Mouse (Mus musculus): ENCODE results near the gene Zfp771. TPM values are rescaled to one million over a fixed set of nuclear protein-coding genes. Genes with fewer than 3 reads are reported as not detected.

Gene Zfp771
- polyA plus RNA-seq, 1 experiment from 2014 or later, result 37.8 TPM

DNA sequence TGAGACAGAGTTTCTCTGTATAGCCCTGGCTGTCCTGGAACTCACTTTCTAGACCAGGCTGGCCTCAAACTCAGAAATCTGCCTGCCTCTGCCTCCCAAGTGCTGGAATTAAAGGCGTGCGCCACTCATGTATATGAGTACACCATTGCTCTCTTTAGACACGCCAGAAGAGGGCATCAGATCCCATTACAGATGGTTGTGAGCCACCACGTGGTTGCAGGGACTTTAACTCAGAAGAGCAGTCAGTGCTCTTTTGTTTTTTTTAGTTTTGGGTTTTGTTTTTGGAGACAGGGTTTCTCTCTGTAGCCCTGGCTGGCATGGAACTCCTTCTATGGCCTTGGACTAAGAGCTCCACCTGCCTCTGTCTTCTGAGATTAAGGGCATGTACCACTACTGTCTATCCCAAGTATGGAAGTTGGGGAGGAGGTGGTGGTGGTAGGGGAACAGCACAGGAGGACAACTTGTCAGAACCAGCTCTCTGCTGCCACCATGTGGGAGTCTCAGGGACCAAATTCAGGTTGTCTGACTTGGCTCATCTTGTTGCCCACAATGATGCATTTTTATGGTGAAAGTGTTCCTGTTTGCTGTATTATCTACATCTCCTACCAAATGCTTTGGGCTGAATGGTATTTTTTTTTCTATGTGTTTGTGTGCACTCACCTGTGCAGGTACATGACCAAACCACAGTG, 15.3 kb upstream of the Zfp771 start:
- no peak overlapping the region for H3K9ac ChIP-seq (ENCODE audit: low read depth, low read length)
- 64% methylated on average over 4 of the region's 4 CpGs for WGBS
- 0 out of 2 replicates have a peak, but pooled peaks cover 3% of the 10 kb centered on the region for H3K36me3 ChIP-seq (ENCODE audit: control insufficient read depth, insufficient read depth, low read length)
- H3K4me3 ChIP-seq (ENCODE audit: low read length), result no peak overlapping the region
- no peaks in the 10 kb centered on the region for H3K9me3 ChIP-seq (ENCODE audit: control insufficient read depth, low read length)
- ATAC-seq, result no peak
- no peak overlapping the region for H3K27ac ChIP-seq (ENCODE audit: low read length)
- H3K4me1 ChIP-seq (ENCODE audit: control insufficient read depth, insufficient read depth, low read length), result peaks cover 13% of the 10 kb centered on the region
- no peak overlapping the region for H3K4me2 ChIP-seq (ENCODE audit: low read depth, low read length)
- H3K27me3 ChIP-seq (replicated peaks; ENCODE audit: control insufficient read depth, insufficient read depth, low read length), result no peaks in the 10 kb centered on the region

DNA sequence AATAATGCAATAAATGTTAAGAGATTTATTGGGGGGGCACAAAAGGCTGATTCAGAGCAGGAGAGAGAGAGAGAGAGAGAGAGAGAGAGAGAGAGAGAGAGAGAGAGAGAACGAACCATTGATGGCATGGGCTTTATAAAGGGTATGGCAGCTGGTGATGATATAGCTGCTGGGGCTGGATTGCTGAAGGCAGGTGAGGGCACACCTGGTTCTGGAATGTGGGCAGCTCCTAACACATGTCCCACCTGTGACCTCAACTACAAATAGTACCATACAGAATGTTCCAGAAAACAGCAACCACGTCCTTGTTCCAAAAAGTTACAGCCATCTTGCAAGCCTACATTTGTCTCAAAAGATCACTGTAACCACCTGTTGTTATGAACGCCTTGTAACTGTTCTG, 12.7 kb upstream of the Zfp771 start:
- H3K4me2 ChIP-seq (ENCODE audit: low read depth, low read length), result peak overlapping the region; percentile 70
- H3K27ac ChIP-seq (ENCODE audit: low read length), result no peak overlapping the region; the same call in 1 of the 2 replicates
- no peaks in the 10 kb centered on the region for H3K9me3 ChIP-seq (ENCODE audit: control insufficient read depth, low read length)
- H3K36me3 ChIP-seq (ENCODE audit: control insufficient read depth, insufficient read depth, low read length), result peaks cover 16% of the 10 kb centered on the region
- H3K27me3 ChIP-seq (replicated peaks; ENCODE audit: control insufficient read depth, insufficient read depth, low read length), result no peaks in the 10 kb centered on the region
- H3K4me1 ChIP-seq (ENCODE audit: control insufficient read depth, insufficient read depth, low read length), result peaks cover 22% of the 10 kb centered on the region
- H3K9ac ChIP-seq (ENCODE audit: low read depth, low read length), result peak overlapping the region; percentile 97
- ATAC-seq, result no peak
- WGBS, result 42% methylated on average over 3 of the region's 3 CpGs
- peak overlapping the region; percentile 97 for H3K4me3 ChIP-seq (ENCODE audit: low read length)

DNA sequence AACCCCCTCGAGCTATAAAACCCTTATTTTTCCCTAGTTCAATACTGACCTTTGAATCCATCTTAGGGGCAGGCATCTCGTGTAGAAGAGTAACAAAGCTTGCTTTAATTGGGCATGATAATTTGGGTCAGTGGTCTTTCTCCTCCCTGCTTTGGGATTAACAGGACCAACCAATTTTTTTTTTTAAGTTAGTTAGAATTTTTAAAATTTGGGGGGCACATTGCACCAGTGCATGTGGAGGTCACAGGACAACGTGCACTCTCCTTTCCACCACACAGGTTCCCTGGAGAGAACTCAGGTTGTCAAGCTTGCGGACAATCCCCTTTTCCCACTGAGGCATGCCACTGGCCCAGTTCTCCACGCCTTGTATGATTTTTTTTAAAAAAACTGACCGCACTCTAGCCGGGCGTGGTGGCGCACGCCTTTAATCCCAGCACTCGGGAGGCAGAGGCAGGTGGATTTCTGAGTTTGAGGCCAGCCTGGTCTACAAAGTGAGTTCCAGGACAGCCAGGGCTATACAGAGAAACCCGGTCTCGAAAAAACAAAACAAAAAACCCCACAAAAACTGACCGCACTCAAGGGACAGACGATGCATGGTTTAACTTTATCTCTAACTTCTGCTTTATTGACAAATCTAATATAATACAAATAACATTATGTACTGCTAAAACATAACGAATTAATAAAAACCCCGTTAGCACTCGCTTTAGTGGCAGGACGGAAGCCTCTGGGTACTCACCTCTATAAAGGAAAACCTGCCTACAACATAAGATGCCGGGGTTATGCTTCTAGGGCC, 12.1 kb upstream of the Zfp771 start:
- peak overlapping the region; percentile 98 for H3K27ac ChIP-seq (ENCODE audit: low read length)
- WGBS, result 5% methylated on average over 20 of the region's 20 CpGs
- peaks cover 22% of the 10 kb centered on the region for H3K4me1 ChIP-seq (ENCODE audit: control insufficient read depth, insufficient read depth, low read length)
- H3K4me2 ChIP-seq (ENCODE audit: low read depth, low read length), result peak overlapping the region; percentile 70
- peak overlapping the region; percentile 97 for H3K4me3 ChIP-seq (ENCODE audit: low read length)
- H3K27me3 ChIP-seq (replicated peaks; ENCODE audit: control insufficient read depth, insufficient read depth, low read length), result no peaks in the 10 kb centered on the region
- peak overlapping the region; percentile 97 for H3K9ac ChIP-seq (ENCODE audit: low read depth, low read length)
- no peak for ATAC-seq
- no peaks in the 10 kb centered on the region for H3K9me3 ChIP-seq (ENCODE audit: control insufficient read depth, low read length)
- peaks cover 22% of the 10 kb centered on the region for H3K36me3 ChIP-seq (ENCODE audit: control insufficient read depth, insufficient read depth, low read length)

- Histone ChIP-seq H3K9me3 (ENCODE audit: control insufficient read depth, low read length) (no peaks in the 10 kb centered on the region), H3K4me1 (ENCODE audit: control insufficient read depth, insufficient read depth, low read length) (peaks cover 22% of the 10 kb centered on the region), H3K27me3 (replicated peaks; ENCODE audit: control insufficient read depth, insufficient read depth, low read length) (no peaks in the 10 kb centered on the region), H3K4me3 (ENCODE audit: low read length) (peak within 1 kb of the TSS; percentile 97), H3K27ac (ENCODE audit: low read length) (peak within 1 kb of the TSS; percentile 98), H3K4me2 (ENCODE audit: low read depth, low read length) (peak within 1 kb of the TSS; percentile 70), H3K9ac (ENCODE audit: low read depth, low read length) (peak within 1 kb of the TSS; percentile 97), H3K36me3 (ENCODE audit: control insufficient read depth, insufficient read depth, low read length) (peaks cover 26% of the 10 kb centered on the region)
- WGBS, result under 1% methylated on average over 64 of the region's 64 CpGs
- ATAC-seq, result peak; percentile 95
Observed at GRCm38 (mm10) chr7:127232622-127233367, 11.3 kb upstream of the Zfp771 start, which contains the start of the genes Zfp553 and Sept1. TSS of gene Zfp553 (plus strand) at chr7:127233061. TSS of gene Sept1 (minus strand) at chr7:127233130.

DNA sequence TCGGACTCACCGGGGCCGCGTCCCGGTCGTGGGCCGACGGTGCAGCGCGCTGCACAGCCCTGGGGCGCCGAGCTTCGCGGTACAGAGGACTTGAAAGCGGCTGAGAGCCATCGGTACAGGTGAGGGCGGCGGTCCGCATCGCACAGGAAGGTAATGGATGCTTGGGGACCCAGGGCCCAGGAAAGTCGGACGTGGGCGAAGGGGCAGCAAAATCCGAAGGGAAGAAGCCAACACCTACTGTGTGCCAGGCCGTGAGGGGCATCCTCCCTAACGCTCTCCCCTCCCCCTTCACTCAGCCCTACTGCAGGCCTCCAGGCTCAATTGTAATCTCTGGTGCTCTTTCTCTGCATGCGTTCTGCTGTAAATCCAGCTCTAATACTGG, 10.7 kb upstream of the Zfp771 start:
- ATAC-seq, result peak; percentile 64
- H3K36me3 ChIP-seq (ENCODE audit: control insufficient read depth, insufficient read depth, low read length), result peaks cover 29% of the 10 kb centered on the region
- 0% methylated on average over 27 of the region's 27 CpGs for WGBS

DNA sequence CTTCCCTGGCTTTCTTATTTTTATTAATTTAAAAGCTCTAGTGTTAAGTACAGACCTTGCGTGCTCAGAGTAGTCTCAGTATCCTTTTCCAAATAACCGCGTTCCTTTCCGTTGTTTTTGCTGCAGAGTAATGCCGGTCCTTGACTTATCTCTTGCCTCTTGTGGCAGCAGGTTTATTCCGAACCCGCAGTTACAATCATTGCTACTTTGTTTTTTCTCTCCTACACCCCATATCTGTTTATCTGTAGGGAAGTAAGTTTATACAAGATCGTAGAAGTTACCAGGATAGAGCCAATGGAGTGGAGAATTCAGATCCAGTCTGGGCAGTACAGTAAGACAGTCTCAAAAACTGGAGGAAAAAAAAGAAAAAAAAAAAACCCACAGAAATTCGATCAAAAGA, 10.3 kb upstream of the Zfp771 start:
- H3K27ac ChIP-seq (ENCODE audit: low read length), result peak overlapping the region; percentile 98
- H3K36me3 ChIP-seq (ENCODE audit: control insufficient read depth, insufficient read depth, low read length), result peaks cover 31% of the 10 kb centered on the region
- H3K4me3 ChIP-seq (ENCODE audit: low read length), result peak overlapping the region; percentile 97

More for the DNA sequence above, 10.7 kb upstream of the Zfp771 start:
- Histone ChIP-seq H3K27me3 (replicated peaks; ENCODE audit: control insufficient read depth, insufficient read depth, low read length) (no peaks in the 10 kb centered on the region), H3K4me3 (ENCODE audit: low read length) (peak overlapping the region; percentile 97), H3K4me1 (ENCODE audit: control insufficient read depth, insufficient read depth, low read length) (peaks cover 22% of the 10 kb centered on the region), H3K27ac (ENCODE audit: low read length) (peak overlapping the region; percentile 98), H3K9me3 (ENCODE audit: control insufficient read depth, low read length) (no peaks in the 10 kb centered on the region), H3K9ac (ENCODE audit: low read depth, low read length) (peak overlapping the region; percentile 97), H3K4me2 (ENCODE audit: low read depth, low read length) (peak overlapping the region; percentile 70)

GRCm38 (mm10) chr7:127234777-127235176, 9.3 kb upstream of the Zfp771 start:
- H3K4me3 ChIP-seq (ENCODE audit: low read length), result no peak overlapping the region
- peaks cover 31% of the 10 kb centered on the region for H3K36me3 ChIP-seq (ENCODE audit: control insufficient read depth, insufficient read depth, low read length)
- no peaks in the 10 kb centered on the region for H3K27me3 ChIP-seq (replicated peaks; ENCODE audit: control insufficient read depth, insufficient read depth, low read length)
- no peak overlapping the region for H3K4me2 ChIP-seq (ENCODE audit: low read depth, low read length)
- H3K4me1 ChIP-seq (ENCODE audit: control insufficient read depth, insufficient read depth, low read length), result peaks cover 22% of the 10 kb centered on the region
- H3K9me3 ChIP-seq (ENCODE audit: control insufficient read depth, low read length), result no peaks in the 10 kb centered on the region
- WGBS, result 93% methylated on average over 2 of the region's 2 CpGs
- H3K9ac ChIP-seq (ENCODE audit: low read depth, low read length), result no peak overlapping the region
- ATAC-seq, result no peak
- no peak overlapping the region for H3K27ac ChIP-seq (ENCODE audit: low read length)

More for the DNA sequence above, 10.3 kb upstream of the Zfp771 start:
- H3K9ac ChIP-seq (ENCODE audit: low read depth, low read length), result peak overlapping the region; percentile 97
- H3K27me3 ChIP-seq (replicated peaks; ENCODE audit: control insufficient read depth, insufficient read depth, low read length), result no peaks in the 10 kb centered on the region
- peak overlapping the region; percentile 70 for H3K4me2 ChIP-seq (ENCODE audit: low read depth, low read length)
- H3K9me3 ChIP-seq (ENCODE audit: control insufficient read depth, low read length), result no peaks in the 10 kb centered on the region
- ATAC-seq, result no peak
- 3% methylated on average over 9 of the region's 9 CpGs for WGBS
- H3K4me1 ChIP-seq (ENCODE audit: control insufficient read depth, insufficient read depth, low read length), result peaks cover 22% of the 10 kb centered on the region

DNA sequence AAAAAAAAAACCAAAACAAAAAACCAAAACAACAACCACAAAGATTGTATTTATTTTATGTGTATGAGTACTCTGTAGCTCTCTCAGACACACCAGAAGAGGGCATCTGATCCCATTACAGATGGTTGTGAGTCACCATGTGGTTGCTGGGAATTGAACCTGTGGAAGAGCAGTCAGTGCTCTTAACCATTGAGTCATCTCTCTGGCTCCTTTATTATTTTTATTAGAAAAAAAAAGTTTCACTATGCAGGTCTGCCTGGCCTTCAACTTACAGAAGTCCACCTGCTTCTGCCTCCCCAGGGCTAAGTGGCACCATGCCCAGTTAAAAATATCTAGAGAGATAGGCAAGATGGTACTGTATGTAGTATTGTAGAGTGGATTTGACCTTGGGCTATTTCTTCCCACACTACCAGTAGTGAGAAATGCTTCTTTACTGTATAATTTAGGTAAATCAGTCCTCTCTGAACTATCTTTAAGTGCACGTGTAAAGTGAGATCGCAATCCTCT, 660 bp upstream of the Zfp771 start:
- Histone ChIP-seq H3K9me3 (ENCODE audit: control insufficient read depth, low read length) (no peaks in the 10 kb centered on the region), H3K36me3 (ENCODE audit: control insufficient read depth, insufficient read depth, low read length) (0 out of 2 replicates have a peak, but pooled peaks cover 1% of the 10 kb centered on the region), H3K27me3 (replicated peaks; ENCODE audit: control insufficient read depth, insufficient read depth, low read length) (no peaks in the 10 kb centered on the region), H3K4me1 (ENCODE audit: control insufficient read depth, insufficient read depth, low read length) (peaks cover 18% of the 10 kb centered on the region), H3K9ac (ENCODE audit: low read depth, low read length) (peak overlapping the region; percentile 96), H3K4me2 (ENCODE audit: low read depth, low read length) (peak overlapping the region; percentile 91), H3K27ac (ENCODE audit: low read length) (peak overlapping the region; percentile 97), H3K4me3 (ENCODE audit: low read length) (no peak overlapping the region; the same call in 1 of the 2 replicates)
- ATAC-seq, result no peak
- WGBS, result 41% methylated on average over 2 of the region's 2 CpGs

Data from intestine, embryonic 16.5 days (tissue).